ENCODE assay signal across 19 mouse cellular contexts in genomic region chr12:72748841-72749240, GRCm38 (mm10). TPM values are rescaled to one million over a fixed set of nuclear protein-coding genes. Genes with fewer than 3 reads are reported as not detected.
DNase-seq lines count a peak whose midpoint lies in the region; ATAC-seq and TF ChIP-seq lines count a peak whose summit lies in the region.
"Had no signal": no experiment of that assay in that cellular context is flagged by ENCODE, and none has a peak within 500 bp of the region (broad histone marks: within the 10 kb centered on the region; RNA-seq: fewer than 3 reads in every experiment).

No protein-coding gene starts in this region.

- H3K27me3 ChIP-seq in hindbrain, embryonic 11.5 days (ENCODE audit: control insufficient read depth, insufficient read depth, low read length): no peaks in the 10 kb centered on the region
- H3K27me3 ChIP-seq in stomach, postnatal 0 days (ENCODE audit: control insufficient read depth, insufficient read depth, low read length): no peaks in the 10 kb centered on the region
- H3K27me3 ChIP-seq: embryonic facial prominence, embryonic 15.5 days; forebrain, embryonic 12.5 days; heart, embryonic 12.5 days had no signal

- no peaks in the 10 kb centered on the region for H3K36me3 ChIP-seq in hindbrain, embryonic 11.5 days (ENCODE audit: control insufficient read depth, insufficient read depth, low read length)
- no peaks in the 10 kb centered on the region for H3K36me3 ChIP-seq in stomach, postnatal 0 days (ENCODE audit: control insufficient read depth, insufficient read depth, low read length)
- H3K36me3 ChIP-seq: embryonic facial prominence, embryonic 15.5 days; forebrain, embryonic 12.5 days; heart, embryonic 12.5 days; hindbrain, embryonic 10.5 days had no signal

- H3K4me1 ChIP-seq in embryonic fibroblast, embryonic 13.5 days (ENCODE audit: control insufficient read depth, insufficient read depth, low read length): peaks cover 7% of the 10 kb centered on the region; the same call in 1 of the 2 replicates
- H3K4me1 ChIP-seq in hindbrain, embryonic 11.5 days (replicated peaks; ENCODE audit: control insufficient read depth, insufficient read depth, low read length): no peaks in the 10 kb centered on the region
- no peaks in the 10 kb centered on the region for H3K4me1 ChIP-seq in stomach, postnatal 0 days (replicated peaks; ENCODE audit: control insufficient read depth, insufficient read depth)
- H3K4me1 ChIP-seq: embryonic facial prominence, embryonic 15.5 days; hindbrain, embryonic 10.5 days had no signal

- no peak for ATAC-seq in hindbrain, embryonic 11.5 days (ENCODE audit: low FRiP score)
- no peak for ATAC-seq in stomach, postnatal 0 days (ENCODE audit: low FRiP score, low TSS enrichment)
- ATAC-seq: forebrain, embryonic 16.5 days; hindbrain, embryonic 16.5 days; inflammation-experienced regulatory T-cells, adult 6 months; intestine, postnatal 0 days had no signal

- TF ChIP-seq EP300 in stomach, postnatal 0 days (optimal IDR thresholded peaks at IDR 0.05): no peak

- WGBS in hindbrain, embryonic 11.5 days: 86% methylated on average over 4 of the region's 4 CpGs
- 59% methylated on average over 4 of the region's 4 CpGs for WGBS in stomach, postnatal 0 days

- H3K27ac ChIP-seq in embryonic fibroblast, embryonic 13.5 days (ENCODE audit: insufficient read depth, low read length): peak overlapping the region; percentile 33
- H3K27ac ChIP-seq in hindbrain, embryonic 11.5 days (ENCODE audit: low read depth, low read length): no peak overlapping the region
- no peak overlapping the region for H3K27ac ChIP-seq in stomach, postnatal 0 days (replicated peaks)
- H3K27ac ChIP-seq: embryonic facial prominence, embryonic 15.5 days; forebrain, embryonic 12.5 days; hindbrain, embryonic 10.5 days had no signal

- no peak overlapping the region for H3K4me2 ChIP-seq in hindbrain, embryonic 11.5 days (replicated peaks; ENCODE audit: low read depth, low read length)
- no peak overlapping the region for H3K4me2 ChIP-seq in stomach, postnatal 0 days (replicated peaks; ENCODE audit: low read depth)
- H3K4me2 ChIP-seq: embryonic facial prominence, embryonic 15.5 days; forebrain, embryonic 12.5 days; heart, embryonic 12.5 days had no signal

- DNase-seq in heart, adult 11 months: peak; percentile 78
- no peak for DNase-seq in heart, adult 18-20 months
- DNase-seq in adrenal gland, postnatal 10 days: peak; percentile 61
- DNase-seq in hindbrain, embryonic 11.5 days (ENCODE audit: low spot score): no peak
- DNase-seq in stomach, postnatal 0 days (ENCODE audit: low spot score): no peak
- DNase-seq in layer of hippocampus, adult 9-10 months (ENCODE audit: low spot score): no peak
- DNase-seq: cerebellum, adult 8-10 months; cerebellum, postnatal 14 days; embryo, embryonic 11 days; gastrocnemius, postnatal 10 days had no signal

- no peak overlapping the region for H3K9ac ChIP-seq in hindbrain, embryonic 11.5 days (ENCODE audit: low read depth, low read length)
- no peak overlapping the region for H3K9ac ChIP-seq in stomach, postnatal 0 days (ENCODE audit: low read length)
- H3K9ac ChIP-seq: embryonic facial prominence, embryonic 15.5 days; forebrain, embryonic 12.5 days; heart, embryonic 12.5 days had no signal

- no peak overlapping the region for H3K4me3 ChIP-seq in embryonic fibroblast, embryonic 13.5 days (ENCODE audit: insufficient read depth, low read length)
- H3K4me3 ChIP-seq in hindbrain, embryonic 11.5 days (ENCODE audit: low read depth, low read length): no peak overlapping the region
- no peak overlapping the region for H3K4me3 ChIP-seq in stomach, postnatal 0 days (ENCODE audit: low read depth, low read length)
- H3K4me3 ChIP-seq: embryonic facial prominence, embryonic 15.5 days; forebrain, embryonic 12.5 days; heart, embryonic 12.5 days; hindbrain, embryonic 10.5 days had no signal

- TF ChIP-seq POLR2A in embryonic fibroblast, embryonic 13.5 days (IDR thresholded peaks at IDR 0.05; ENCODE audit: low read depth, low read length): no peak

- no peaks in the 10 kb centered on the region for H3K9me3 ChIP-seq in hindbrain, embryonic 11.5 days (ENCODE audit: control insufficient read depth, low read length)
- H3K9me3 ChIP-seq in stomach, postnatal 0 days (ENCODE audit: control insufficient read depth, low read length): no peaks in the 10 kb centered on the region
- H3K9me3 ChIP-seq: embryonic facial prominence, embryonic 15.5 days; forebrain, embryonic 12.5 days; heart, embryonic 12.5 days; hindbrain, embryonic 10.5 days had no signal

- TF ChIP-seq CTCF in embryonic fibroblast, embryonic 13.5 days (IDR thresholded peaks at IDR 0.05; ENCODE audit: borderline replicate concordance, insufficient read depth, low read length): no peak
- TF ChIP-seq CTCF in stomach, postnatal 0 days (IDR thresholded peaks at IDR 0.05; ENCODE audit: low read depth): no peak

RNA-seq across cellular contexts. Expression of gene Ppm1a, which starts 8.4 kb away (rescaled TPM):
- 100 to 1,000 TPM; 252 to 254 TPM for total RNA-seq in heart, adult 18-20 months (2021)
- 100 to 1,000 TPM; 252 to 260 TPM for total RNA-seq in adrenal gland, postnatal 10 days (2021)
- polyA plus RNA-seq in embryonic fibroblast, embryonic 13.5 days (2011; ENCODE audit: insufficient read length, low read depth, missing spikeins): 153 and 158 TPM in 2 replicates
- 68.8 and 74.0 TPM in 2 replicates for polyA plus RNA-seq in hindbrain, embryonic 11.5 days (2014; fragmentation: Nextera tagmentation; extraction: Ambion mirVana)
- 51.2 and 55.0 TPM in 2 replicates for polyA plus RNA-seq in stomach, postnatal 0 days (2015; fragmentation: Nextera tagmentation; extraction: Ambion mirVana)

Comparison
In these comparisons a context has a peak if more than half of its experiments do, and no peak if none do; other contexts are left out.
1. DNase-seq: peak in heart, adult 11 months (single experiment) and adrenal gland, postnatal 10 days (single experiment); none in heart, adult 18-20 months (0 of 2), hindbrain, embryonic 11.5 days (single experiment), stomach, postnatal 0 days (single experiment) and layer of hippocampus, adult 9-10 months (single experiment).